Mouse (Mus musculus): ENCODE results near the gene Ccdc51. TPM values are rescaled to one million over a fixed set of nuclear protein-coding genes. Genes with fewer than 3 reads are reported as not detected.
A peak's percentile ranks its signal among the peaks of the same experiment; 100 is the strongest.

The Ccdc51 gene
- total RNA-seq, 2 experiments from 2014 or later, result 8.0 to 8.6 TPM

- Histone ChIP-seq H3K4me3 (no peak overlapping the region), H3K27ac (no peak overlapping the region)
- DNase-seq (ENCODE audit: extremely low spot score in 1 of 2, low spot score in 2 of 2), result peak in 1 of 2 experiments; percentile 6
- TF ChIP-seq CTCF (IDR thresholded peaks at IDR 0.05), result no peak
- intact Hi-C loops (cut with DNase I), result no loop called here
Observed at GRCm38 (mm10) chr9:109051011-109051501, 31.2 kb upstream of the Ccdc51 start.

DNA sequence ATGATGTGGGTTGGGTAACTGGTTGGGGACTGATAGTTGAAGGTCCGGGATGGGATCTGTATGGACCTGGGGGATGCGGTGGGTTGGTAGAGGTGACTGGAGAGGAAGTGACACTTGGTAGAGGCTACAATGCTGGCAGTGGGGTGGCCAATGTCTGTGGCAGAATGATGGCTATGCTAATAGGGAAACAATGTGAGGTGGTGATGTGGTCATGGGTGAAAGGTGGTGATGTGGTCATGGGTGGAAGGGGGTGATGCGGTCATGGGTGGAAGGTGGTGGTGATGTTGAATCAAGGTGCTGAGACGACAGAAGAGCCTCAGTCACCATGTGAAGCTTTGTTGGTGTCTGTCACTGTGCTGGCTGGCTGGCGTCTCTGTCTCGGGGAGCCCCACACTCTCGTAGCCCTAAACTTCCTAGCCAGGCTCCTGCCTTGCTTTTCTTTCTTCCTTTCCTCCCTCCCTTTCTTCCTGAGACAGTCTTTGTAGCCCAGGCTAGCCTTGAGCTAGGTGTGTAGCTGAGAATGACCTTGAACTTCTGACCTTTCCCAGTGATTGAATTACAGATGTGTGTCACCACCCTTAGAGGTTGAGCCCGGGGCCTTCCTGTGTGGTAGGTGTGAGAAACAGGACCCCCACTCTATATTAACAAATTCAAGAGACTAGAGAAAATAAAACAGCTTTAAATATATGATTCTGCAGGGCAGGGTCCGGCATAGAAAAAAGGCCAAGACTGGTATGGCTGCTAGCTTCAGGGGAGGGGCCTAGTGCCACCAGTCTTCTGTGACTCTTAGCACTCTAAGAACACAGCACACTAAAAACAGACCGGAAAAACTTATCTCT, 30.4 kb upstream of the Ccdc51 start:
- DNase-seq (ENCODE audit: extremely low spot score in 1 of 2, low spot score in 2 of 2), result peak in 1 of 2 experiments; percentile 6
- no peak overlapping the region for H3K27ac ChIP-seq
- intact Hi-C loops (cut with DNase I), result no loop called here
- H3K4me3 ChIP-seq, result no peak overlapping the region
- no peak for TF ChIP-seq CTCF (IDR thresholded peaks at IDR 0.05)

DNA sequence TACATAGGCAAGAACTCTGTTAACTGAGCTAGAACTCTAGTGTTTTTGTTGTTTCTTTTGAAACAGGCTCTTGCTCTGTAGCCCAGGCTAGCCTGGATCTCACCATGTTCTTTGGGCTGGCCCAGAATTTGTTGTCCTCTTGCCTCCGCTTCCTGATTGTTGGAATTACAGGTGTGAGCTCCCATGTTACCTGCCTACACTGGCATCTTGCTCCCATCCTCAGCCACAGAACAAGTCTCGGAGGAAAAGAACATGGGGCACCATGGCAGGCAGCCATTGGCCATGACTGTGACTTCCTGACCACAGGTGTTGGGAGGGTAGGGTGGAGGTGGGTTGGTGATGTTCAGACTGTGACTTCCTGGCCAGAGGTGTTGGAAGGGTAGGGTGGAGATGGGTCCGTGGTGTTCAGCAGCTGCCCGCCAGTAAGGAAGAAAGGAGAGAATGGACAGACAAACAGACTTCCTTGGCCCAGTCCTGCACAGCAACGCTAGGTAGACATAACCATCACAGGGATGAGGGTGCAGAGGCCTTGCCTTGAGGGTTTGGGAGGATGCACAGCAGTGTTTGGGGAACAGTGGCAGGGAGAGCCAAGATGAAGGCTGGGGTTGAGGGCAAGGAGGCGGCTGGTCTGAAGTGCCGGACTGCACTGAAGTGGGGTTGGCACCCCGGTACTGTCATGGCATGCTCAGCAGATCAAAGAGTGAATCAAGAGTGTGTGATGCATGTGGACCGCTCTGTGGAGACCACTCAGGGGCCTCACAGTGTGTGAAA, 29.6 kb upstream of the Ccdc51 start:
- H3K27ac ChIP-seq, result no peak overlapping the region
- H3K4me3 ChIP-seq, result no peak overlapping the region
- TF ChIP-seq CTCF (IDR thresholded peaks at IDR 0.05), result no peak
- intact Hi-C loops (cut with DNase I), result no loop called here
- DNase-seq (ENCODE audit: extremely low spot score in 1 of 2, low spot score in 2 of 2), result peak in 1 of 2 experiments; percentile 7

DNA sequence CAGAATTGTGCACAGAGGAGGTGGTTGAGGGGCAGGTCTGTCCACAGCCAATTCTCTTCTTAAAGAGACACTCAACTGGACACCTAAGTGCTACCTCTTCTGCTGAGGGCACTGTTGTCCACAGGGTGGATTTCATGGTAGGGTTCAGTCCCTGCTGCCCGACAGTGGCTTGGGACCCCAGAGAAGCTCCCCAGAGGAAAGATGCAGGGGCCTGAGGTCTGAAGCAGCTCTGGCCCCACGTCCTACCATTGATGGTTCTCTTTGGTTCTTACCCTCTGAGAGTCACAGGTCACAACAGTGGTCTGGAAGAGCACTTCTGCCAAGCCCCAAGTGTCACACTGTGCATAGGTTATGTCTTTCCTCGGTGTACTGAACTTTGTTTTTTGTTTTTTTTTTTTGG, 28.9 kb upstream of the Ccdc51 start:
- no peak overlapping the region for H3K27ac ChIP-seq
- peak in 1 of 2 experiments; percentile 5 for DNase-seq (ENCODE audit: extremely low spot score in 1 of 2, low spot score in 2 of 2)
- intact Hi-C loops (cut with DNase I), result no loop called here
- no peak for TF ChIP-seq CTCF (IDR thresholded peaks at IDR 0.05)
- no peak overlapping the region for H3K4me3 ChIP-seq

- intact Hi-C loops (cut with DNase I), result no loop called here
- no peak overlapping the region for H3K4me3 ChIP-seq
- TF ChIP-seq CTCF (IDR thresholded peaks at IDR 0.05), result no peak
Observed at GRCm38 (mm10) chr9:109053851-109054250, 28.4 kb upstream of the Ccdc51 start.

GRCm38 (mm10) chr9:109054712-109055111, 27.6 kb upstream of the Ccdc51 start:
- Histone ChIP-seq H3K4me3 (peak overlapping the region; percentile 45), H3K27ac (peak overlapping the region; percentile 90)
- intact Hi-C loops (cut with DNase I), result loop anchor here (1.0 kb wide), 1 partner anchor 45 kb away; no protein-coding TSS in a partner anchor
- peak; percentile 64 to 73 for DNase-seq (ENCODE audit: extremely low spot score in 1 of 2, low spot score in 2 of 2)
- no peak for TF ChIP-seq CTCF (IDR thresholded peaks at IDR 0.05)

More at GRCm38 (mm10) chr9:109053851-109054250, 28.4 kb upstream of the Ccdc51 start:
- H3K27ac ChIP-seq, result no peak overlapping the region; the same call in 1 of the 2 replicates
- peak in 1 of 2 experiments; percentile 5 for DNase-seq (ENCODE audit: extremely low spot score in 1 of 2, low spot score in 2 of 2)

- intact Hi-C loops (cut with DNase I), result loop anchor here (1.0 kb wide), 1 partner anchor 46 kb away; no protein-coding TSS in a partner anchor
- Histone ChIP-seq H3K4me3 (peak overlapping the region; percentile 45), H3K27ac (peak overlapping the region; percentile 90)
- peak; percentile 15 to 19 for DNase-seq (ENCODE audit: extremely low spot score in 1 of 2, low spot score in 2 of 2)
- TF ChIP-seq CTCF (IDR thresholded peaks at IDR 0.05), result no peak
Observed at GRCm38 (mm10) chr9:109055271-109056030, 26.8 kb upstream of the Ccdc51 start.

DNA sequence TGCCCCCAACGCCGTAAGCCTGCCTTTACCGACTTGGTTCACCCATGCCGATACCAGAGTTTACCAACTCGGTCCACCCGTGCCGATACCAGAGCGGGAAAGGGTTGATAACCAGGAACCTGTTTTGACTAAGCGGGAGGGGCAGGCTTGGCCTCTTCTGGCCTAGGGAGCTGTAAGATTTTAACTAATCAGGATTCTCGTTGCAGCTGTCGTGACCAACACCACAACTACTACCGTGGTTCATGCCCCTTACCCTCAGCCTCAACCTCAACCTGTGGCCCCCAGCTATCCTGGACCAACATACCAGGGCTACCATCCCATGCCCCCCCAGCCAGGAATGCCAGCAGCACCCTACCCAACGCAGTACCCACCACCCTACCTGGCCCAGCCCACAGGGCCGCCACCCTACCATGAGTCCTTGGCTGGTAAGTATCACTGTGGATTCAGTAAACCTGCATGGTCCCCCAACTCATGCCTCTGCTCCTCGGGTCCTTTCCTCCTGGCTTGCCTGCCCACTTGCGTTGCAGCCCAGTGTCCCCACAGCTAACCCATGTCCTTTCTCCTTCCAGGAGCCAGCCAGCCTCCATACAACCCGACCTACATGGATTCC, 26.1 kb upstream of the Ccdc51 start:
- DNase-seq (ENCODE audit: extremely low spot score in 1 of 2, low spot score in 2 of 2), result no peak
- no peak overlapping the region for H3K4me3 ChIP-seq
- H3K27ac ChIP-seq, result no peak overlapping the region
- no peak for TF ChIP-seq CTCF (IDR thresholded peaks at IDR 0.05)
- intact Hi-C loops (cut with DNase I), result no loop called here

DNA sequence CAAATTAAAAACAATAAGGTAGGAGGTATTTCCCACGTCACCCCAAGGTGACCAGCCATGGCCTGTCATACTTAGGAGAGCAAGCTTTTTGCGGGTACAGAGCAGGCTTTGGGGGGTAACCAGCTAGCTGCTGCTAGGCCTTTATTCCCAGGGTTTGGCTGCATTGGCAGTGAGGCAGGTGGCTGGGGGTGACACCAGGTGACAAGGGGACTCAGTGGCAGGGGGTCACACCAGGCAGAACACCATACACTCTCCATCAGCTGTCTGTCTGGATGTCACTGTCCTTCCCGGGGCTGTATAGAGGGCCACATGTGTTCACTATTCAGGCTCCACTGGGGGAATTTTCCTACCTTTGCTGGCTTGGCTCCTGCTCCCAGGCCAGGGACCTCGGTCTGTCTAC, 25.4 kb upstream of the Ccdc51 start:
- DNase-seq (ENCODE audit: extremely low spot score in 1 of 2, low spot score in 2 of 2), result peak in 1 of 2 experiments; percentile 8
- TF ChIP-seq CTCF (IDR thresholded peaks at IDR 0.05), result no peak
- intact Hi-C loops (cut with DNase I), result no loop called here
- Histone ChIP-seq H3K4me3 (no peak overlapping the region), H3K27ac (no peak overlapping the region)

DNA sequence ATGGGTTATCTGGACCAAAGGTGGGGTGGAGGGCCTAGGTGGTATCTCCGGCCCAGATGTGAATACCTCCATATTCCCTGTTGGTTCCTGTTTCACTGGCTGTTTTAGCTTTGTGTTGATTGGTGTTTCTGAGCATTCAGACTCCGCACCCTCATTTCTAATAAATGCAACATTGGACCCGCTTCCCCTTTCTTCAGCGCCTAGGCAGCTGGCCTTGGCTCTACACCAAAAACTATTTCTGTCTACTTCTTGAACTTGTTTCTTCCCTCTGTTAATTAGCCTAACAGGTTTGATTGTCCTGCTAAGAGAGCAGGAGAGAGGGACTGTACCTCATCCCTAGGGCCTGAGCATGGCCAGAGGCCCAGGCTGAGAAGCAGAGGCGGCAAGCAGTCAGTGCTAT, 24.8 kb upstream of the Ccdc51 start:
- intact Hi-C loops (cut with DNase I), result no loop called here
- peak; percentile 6 to 7 for DNase-seq (ENCODE audit: extremely low spot score in 1 of 2, low spot score in 2 of 2)
- no peak for TF ChIP-seq CTCF (IDR thresholded peaks at IDR 0.05)
- no peak overlapping the region for H3K4me3 ChIP-seq
- H3K27ac ChIP-seq, result peak overlapping the region; percentile 36
